Mouse (Mus musculus) left cerebral cortex, postnatal 36 days (tissue): Measurements from ENCODE around the gene Klf12. TPM values are rescaled to one million over a fixed set of nuclear protein-coding genes. Genes with fewer than 3 reads are reported as not detected.

ENCODE experiments used
- DNase-seq, 2 experiments: peaks; one replicate each; pipeline ENCODE4 v3.0.0; 2021 to 2022; ENCODE audit warnings: low spot score in 2 of 2, mixed read lengths in 1 of 2
- intact Hi-C: fragments of 180-260 bp; cut with DNase I; formaldehyde crosslinking; loops from one replicate; pipeline ENCODE4 v1.15.1; 2025
- total RNA-seq, 2 experiments: library from RNA; stranded (reverse); gene quantifications; 2 replicates each; pipeline ENCODE4 v1.2.3; 2021

Klf12 gene
- total RNA-seq, 2 experiments from 2014 or later, result 44.7 to 54.4 TPM

GRCm38 (mm10) chr14:100243046-100243445 lies 41.4 kb downstream of the Klf12 start:
- intact Hi-C loops, result no loop called here
- DNase-seq, result no peak

- intact Hi-C loops, result no loop called here
- DNase-seq, result no peak
Observed at GRCm38 (mm10) chr14:100239874-100240273, 44.6 kb downstream of the Klf12 start.

- intact Hi-C loops, result no loop called here
- no peak for DNase-seq
Observed at GRCm38 (mm10) chr14:100236757-100237156, 47.7 kb downstream of the Klf12 start.

GRCm38 (mm10) chr14:100235746-100236145 lies 48.7 kb downstream of the Klf12 start:
- intact Hi-C loops, result no loop called here
- no peak for DNase-seq

GRCm38 (mm10) chr14:100231384-100231783 lies 53.1 kb downstream of the Klf12 start:
- intact Hi-C loops, result no loop called here

GRCm38 (mm10) chr14:100228120-100228519 lies 56.4 kb downstream of the Klf12 start:
- intact Hi-C loops, result no loop called here
- no peak for DNase-seq

More at GRCm38 (mm10) chr14:100231384-100231783, 53.1 kb downstream of the Klf12 start:
- no peak for DNase-seq

- DNase-seq, result no peak
- intact Hi-C loops, result no loop called here
Observed at GRCm38 (mm10) chr14:100227717-100228116, 56.8 kb downstream of the Klf12 start.

GRCm38 (mm10) chr14:100224151-100224550 lies 60.3 kb downstream of the Klf12 start:
- intact Hi-C loops, result no loop called here
- DNase-seq, result no peak

- DNase-seq, result no peak
- intact Hi-C loops, result no loop called here
Observed at GRCm38 (mm10) chr14:100222260-100222659, 62.2 kb downstream of the Klf12 start.

GRCm38 (mm10) chr14:100215213-100215785 lies 69.2 kb downstream of the Klf12 start:
- intact Hi-C loops, result no loop called here
- DNase-seq, result no peak

- intact Hi-C loops, result loop anchor here (5.0 kb wide), 1 partner anchor 69 kb away; the partner anchor contains the start of gene Klf12
- DNase-seq, result peak; percentile 41 to 53
Observed at GRCm38 (mm10) chr14:100213066-100213465, 71.4 kb downstream of the Klf12 start.

GRCm38 (mm10) chr14:100211826-100212117 lies 72.7 kb downstream of the Klf12 start:
- no peak for DNase-seq
- intact Hi-C loops, result loop anchor here (5.0 kb wide), 1 partner anchor 71 kb away; the partner anchor contains the start of gene Klf12

- DNase-seq, result peak; percentile 77 to 79
- intact Hi-C loops, result loop anchor here (5.0 kb wide), 1 partner anchor 71 kb away; the partner anchor contains the start of gene Klf12
Observed at GRCm38 (mm10) chr14:100211036-100211825, 73.2 kb downstream of the Klf12 start.

- intact Hi-C loops, result loop anchor here (5.0 kb wide), 1 partner anchor 72 kb away; the partner anchor contains the start of gene Klf12
- no peak for DNase-seq
Observed at GRCm38 (mm10) chr14:100209814-100210419, 74.6 kb downstream of the Klf12 start.

GRCm38 (mm10) chr14:100207081-100207480 lies 77.4 kb downstream of the Klf12 start:
- intact Hi-C loops, result no loop called here
- no peak for DNase-seq

GRCm38 (mm10) chr14:100206207-100206606 lies 78.3 kb downstream of the Klf12 start:
- intact Hi-C loops, result no loop called here
- no peak for DNase-seq

- intact Hi-C loops, result no loop called here
Observed at GRCm38 (mm10) chr14:100200058-100200688, 84.3 kb downstream of the Klf12 start.

GRCm38 (mm10) chr14:100198636-100199035 lies 85.8 kb downstream of the Klf12 start:
- intact Hi-C loops, result no loop called here
- DNase-seq, result no peak

More at GRCm38 (mm10) chr14:100200058-100200688, 84.3 kb downstream of the Klf12 start:
- DNase-seq, result no peak

- DNase-seq, result no peak
- intact Hi-C loops, result no loop called here
Observed at GRCm38 (mm10) chr14:100197199-100197598, 87.3 kb downstream of the Klf12 start.
